Mouse (Mus musculus) kidney, adult 11 months (tissue): ENCODE measurements at regions not wholly inside any gene's neighbourhood (a gene's known extent, or its start where the extent isn't known, plus 50 kb on each side); places are given as distances from the start of the nearest gene placed in this dataset.

Experiments used
- DNase-seq: peaks from one replicate; pipeline ENCODE4 v3.0.0; 2022

DNA sequence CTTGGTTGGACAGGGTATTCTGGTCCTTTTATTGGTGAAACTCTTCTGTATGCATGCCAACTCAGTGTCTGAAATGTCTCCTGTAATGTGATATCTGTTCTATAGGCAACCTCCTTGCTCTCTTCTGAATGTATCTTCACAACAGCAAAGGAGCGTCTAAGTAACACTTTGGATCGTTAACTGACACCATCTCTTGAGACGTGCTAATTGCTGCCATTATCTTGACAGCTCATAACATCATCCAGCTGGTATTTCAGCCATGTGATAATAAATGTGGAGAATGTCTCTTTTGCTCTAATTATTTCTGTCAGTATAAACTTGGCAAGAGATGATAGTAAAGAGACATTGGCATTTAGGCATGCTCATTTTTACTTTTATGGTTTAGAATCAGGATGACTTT, 68.8 kb upstream of the Col8a1 start:
- no peak for DNase-seq

GRCm38 (mm10) chr16:57845416-57845815, 90.9 kb upstream of the Col8a1 start:
- no peak for DNase-seq

DNA sequence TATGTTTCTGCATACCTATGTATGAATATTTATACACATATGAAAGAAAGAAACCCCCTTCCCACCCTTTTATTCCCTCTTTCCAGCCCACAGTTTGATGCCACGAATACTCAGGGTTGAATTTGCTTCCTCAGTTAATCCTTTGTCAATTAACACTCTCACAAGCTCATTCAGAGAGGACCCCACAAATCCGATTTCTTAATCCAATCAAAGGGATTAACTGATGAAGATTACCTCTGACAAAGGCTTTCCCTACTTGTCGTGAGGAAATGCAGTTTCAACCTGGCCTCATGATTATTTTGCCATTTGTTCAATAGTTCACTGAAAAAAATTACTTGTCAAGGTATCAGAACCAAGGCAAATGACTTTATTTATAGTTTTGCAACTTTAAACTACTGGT, 91.8 kb upstream of the Col8a1 start:
- DNase-seq, result no peak

DNA sequence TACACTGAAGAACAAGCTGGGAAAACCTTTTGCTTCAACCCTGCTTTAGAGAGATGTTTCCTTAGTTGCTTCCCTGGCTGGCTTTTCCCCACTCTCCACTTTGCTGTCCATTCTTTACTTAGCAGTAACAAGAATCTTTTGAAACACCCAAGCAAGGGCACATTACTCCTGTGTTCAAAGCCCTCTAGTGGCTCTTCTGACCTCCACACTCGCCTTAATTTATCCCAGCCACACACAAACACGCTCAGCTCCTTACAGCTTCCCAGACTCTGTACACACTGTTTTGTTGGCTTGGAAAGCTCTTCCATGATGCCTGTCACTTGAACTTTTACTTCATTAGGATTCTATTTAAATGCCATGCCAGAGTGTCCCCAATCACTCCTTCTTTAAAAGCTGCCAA, 97.3 kb upstream of the Col8a1 start:
- DNase-seq, result no peak

DNA sequence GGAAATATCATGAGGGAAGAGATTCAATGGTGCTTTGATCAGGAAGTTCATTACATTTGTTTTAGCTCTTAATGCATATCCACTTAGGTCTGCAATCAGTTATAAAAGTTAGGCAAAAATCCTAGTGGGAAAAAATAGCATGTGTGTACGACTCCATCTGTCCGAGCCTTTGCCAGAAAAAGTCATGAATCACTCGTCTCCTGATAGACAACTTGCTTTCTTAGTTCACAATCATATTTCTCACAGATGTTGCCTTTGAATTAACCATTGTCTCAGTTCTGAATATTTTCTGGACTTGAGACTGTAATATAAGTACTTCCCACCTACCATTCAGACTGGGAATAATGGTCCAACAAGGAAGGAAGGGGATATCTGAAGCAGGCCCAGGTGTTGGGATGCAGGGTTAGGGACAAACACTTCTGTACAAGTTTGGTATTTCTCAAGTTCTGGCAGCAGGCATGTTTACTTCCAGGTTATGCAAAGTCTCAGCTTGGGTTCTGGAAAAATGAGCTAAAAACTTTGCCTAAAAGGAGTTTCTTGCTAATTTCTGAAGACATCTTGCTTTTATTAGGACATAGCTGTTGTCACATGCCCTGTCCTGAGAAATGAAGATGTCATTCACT, 98.4 kb upstream of the Col8a1 start:
- no peak for DNase-seq

GRCm38 (mm10) chr16:57853751-57854150, 99.2 kb upstream of the Col8a1 start:
- DNase-seq, result no peak

DNA sequence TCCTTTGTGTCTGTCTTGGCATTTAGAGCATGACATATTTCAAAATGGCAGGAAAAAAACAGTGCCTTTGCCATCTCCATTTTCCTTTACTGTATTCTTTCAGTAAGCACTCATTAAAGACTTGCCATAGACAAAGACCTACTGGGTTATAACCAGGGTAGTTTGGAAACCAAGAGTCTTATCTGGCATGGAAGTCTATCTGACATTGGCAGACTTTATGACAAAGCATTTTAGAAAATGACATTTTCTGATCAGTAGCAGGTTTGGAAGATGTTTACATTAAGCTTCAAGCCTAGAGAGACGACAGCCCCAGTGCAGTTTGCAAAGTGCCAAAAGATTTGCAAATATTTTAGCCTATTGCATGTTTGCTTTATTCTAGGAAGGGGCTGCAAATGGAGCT, 102.5 kb upstream of the Col8a1 start:
- no peak for DNase-seq

DNA sequence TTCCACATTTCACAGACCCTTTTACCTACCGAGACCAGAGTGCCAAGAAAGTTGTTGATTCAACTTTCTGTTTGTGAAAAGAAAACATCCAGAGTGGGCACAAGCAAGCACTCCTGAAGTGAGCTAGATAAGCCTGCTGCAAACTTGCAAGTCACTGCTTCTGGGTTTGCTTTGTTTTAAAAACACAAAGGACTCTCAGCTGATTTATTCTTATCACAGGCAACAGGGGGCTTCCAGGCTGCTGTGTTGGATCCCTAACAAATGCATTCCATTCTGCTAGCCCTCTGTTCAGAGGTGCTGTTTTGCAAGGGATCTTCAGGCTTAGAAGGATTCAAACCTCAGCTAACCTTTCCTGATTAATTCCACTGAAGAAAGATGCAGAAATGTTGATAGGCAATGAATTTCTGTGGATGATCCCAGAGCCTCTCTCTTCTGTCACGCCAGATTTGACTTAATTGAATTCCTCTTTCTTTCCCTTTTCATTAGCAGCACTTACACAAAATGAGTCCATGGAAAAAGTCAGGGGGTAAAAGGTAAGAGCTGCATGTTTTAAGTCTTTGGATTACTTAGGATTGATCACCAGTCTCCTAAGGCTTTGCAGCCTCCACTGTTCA, 103.7 kb upstream of the Col8a1 start:
- DNase-seq, result no peak

- DNase-seq, result no peak
These were observed 104.2 kb upstream of the Col8a1 start for GRCm38 (mm10) chr16:57858765-57859201.

- DNase-seq, result no peak
These were observed 108.8 kb upstream of the Col8a1 start for GRCm38 (mm10) chr16:57863206-57863860.

DNA sequence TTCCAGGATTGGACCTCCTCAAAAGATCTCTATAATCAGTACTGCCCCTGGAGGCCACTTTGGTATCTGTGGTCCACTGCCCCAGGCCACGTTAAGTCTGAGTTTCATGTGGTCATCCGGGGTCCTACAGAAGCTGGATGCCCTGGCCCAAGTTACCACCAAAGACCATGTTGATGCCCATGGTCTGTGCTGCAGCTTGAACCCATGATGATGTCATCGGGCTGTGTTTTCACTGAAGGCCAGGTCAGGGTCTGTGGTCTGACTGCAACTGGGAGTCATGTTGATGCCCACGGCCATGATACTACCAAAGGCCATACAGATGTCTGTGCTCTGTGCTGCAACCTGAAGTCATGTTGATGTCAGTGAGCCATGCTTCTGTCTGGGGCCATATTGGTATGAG, 122.3 kb upstream of the Col8a1 start:
- no peak for DNase-seq

DNA sequence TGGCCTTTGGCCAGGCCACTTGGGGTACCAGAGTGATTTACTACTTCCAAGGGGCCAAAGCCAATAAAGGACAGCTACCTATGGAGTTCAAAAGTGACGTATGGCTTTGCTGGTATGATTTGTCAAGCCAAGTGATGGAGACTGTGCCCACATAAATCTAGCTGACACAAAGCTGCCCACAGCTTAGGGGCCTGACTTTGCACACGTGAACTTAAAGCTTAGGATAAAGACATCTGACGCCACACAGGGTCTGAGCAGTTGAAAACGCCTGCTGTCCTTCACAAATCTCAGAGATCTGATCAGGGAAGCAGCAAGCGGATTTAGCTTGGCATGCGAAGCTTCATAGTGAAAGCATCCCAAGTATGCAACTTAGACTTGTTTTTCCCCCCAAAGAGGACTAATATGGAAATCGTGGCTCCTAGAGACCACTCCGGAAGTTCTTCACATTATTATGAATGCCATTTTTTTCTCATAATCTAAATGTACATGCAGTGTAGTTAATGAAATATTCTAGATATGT, 127.1 kb upstream of the Col8a1 start:
- DNase-seq, result no peak

GRCm38 (mm10) chr16:57888138-57888537, 133.6 kb upstream of the Col8a1 start:
- no peak for DNase-seq

DNA sequence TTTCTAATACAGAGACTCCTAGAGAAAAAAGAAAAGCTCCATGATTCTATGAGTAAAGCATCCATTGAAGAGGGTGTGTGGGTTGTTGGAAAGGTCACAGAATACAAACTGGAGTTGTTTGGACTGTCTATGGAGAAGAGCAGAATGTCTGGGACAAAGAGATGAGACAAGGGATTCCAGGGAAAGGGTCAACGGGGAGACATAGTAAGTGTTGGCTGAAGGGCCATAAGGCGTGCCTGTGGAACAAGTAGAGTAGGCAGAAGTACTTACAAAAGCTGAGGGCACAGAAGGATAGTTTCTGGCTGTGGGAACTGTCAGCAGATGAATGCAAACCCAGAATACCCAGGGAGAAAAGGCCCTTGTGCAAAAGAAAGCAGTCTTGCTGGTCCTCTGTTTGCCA, 134.0 kb upstream of the Col8a1 start:
- DNase-seq, result no peak

DNA sequence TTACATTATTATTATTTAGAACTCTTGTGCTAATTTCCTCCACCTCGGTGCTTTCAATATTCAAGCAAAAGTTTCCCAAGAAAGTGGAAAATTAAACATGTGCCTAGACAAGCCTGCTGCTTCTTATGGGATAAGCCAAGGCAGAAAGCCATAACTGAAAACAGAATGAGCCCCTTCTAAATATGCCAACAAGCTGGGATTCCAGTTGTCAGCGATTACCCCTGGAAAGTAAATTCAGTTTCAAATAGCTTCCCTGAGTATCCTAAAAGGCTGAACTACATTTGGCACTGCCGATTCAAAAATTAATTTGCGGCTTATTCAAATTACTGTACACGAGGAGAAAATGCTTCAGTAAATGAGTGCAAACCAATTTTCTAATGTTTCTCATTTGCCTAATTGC, 135.6 kb upstream of the Col8a1 start:
- DNase-seq, result no peak

GRCm38 (mm10) chr16:57893111-57893510, 138.6 kb upstream of the Col8a1 start:
- DNase-seq, result no peak

GRCm38 (mm10) chr16:57893698-57894352, 139.3 kb upstream of the Col8a1 start:
- no peak for DNase-seq

DNA sequence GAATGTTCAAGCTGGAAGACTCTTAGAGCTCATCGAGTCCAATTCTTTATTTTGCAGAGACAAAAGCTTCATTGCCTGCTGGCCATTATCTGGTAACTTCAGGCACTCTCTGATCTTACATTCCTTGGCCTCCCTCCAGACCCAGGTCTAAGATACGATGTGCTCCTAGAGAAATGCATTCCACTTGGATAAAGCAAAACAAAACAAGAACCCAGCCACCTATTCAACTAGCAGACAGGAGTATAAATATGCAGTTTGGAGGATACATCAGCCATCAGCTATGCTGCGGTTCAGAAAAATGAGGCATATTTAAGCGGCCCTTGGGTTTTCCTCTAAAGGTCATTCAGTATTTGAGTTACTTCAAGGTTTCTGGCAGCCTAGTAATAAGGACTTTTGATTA, 146.5 kb upstream of the Col8a1 start:
- DNase-seq, result no peak

- DNase-seq, result no peak
These were observed 148.0 kb upstream of the Col8a1 start for GRCm38 (mm10) chr16:57902498-57902897.

GRCm38 (mm10) chr16:57912001-57912400, 157.5 kb upstream of the Col8a1 start:
- no peak for DNase-seq

DNA sequence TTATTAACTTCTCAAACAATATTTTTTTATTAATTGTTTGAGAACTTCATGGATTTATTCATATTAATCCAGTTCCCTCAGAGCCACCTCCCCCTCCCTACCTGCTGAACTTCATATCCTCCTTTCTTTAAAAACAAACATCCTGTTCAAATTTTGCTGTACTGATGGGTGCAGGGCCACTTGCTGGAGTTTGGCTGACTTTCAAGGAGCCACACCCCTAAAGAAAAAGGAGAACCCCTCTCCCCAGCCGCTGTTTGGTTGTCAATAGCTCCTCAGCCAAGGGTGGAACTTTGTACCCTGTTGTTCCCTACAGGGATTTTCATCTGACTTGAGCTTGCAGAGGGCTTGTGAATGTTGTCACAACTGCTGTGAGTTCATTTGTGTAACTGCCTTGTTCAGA, 160.0 kb upstream of the Col8a1 start:
- no peak for DNase-seq

DNA sequence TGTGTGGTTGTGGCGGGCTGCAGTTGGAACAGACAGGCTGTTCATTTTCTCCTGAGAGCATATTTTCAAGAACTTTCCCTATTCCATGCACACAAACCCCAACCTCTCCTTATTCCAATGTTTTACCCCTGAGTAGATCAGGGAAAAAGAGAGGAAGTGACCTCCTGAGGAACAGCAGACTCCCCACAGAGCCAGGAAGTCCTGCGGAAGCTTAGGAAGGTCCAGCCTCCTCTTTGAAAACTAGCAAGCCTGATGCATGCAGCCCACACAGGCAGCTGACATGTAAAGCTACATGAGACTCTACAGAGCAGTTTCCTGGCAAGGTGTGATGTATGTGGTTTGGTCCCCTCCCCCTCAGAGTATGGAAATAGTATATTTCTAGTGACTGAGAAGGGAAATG, 160.9 kb upstream of the Col8a1 start:
- DNase-seq, result no peak

DNA sequence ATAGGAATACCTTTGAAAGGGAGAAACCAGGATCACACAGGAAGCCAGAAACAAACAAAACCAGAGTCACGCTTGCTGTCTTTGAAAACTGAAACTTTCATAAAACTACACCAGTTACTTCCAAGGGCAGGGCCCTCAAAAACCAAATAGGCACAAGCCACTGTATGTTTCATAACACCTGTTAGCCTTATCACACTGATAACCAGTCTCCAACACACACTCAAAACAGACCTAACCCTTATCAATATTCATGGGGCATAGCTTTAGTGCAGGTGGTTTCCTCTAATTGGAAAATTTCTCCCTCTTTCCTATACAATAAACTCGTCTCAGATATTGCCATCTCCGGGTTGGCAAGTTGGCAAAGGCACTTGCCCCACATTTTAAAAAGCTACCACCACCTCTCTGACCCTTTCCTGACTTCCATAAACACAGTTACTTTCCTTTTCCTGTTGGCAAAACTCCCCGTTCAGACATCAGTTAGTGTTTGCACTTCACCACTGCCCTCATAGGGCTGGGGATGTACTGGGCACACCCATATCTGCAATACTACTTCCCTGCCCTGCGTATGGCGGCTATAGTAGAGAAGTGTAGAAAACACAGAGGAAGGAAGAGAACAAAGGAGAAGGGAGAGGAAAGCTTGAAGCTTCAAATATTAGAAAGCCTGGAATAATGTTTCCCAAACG, 169.1 kb upstream of the Col8a1 start:
- DNase-seq, result no peak
